Mouse (Mus musculus) ES-E14 (cell line): ENCODE measurements around the gene Elf1. TPM values are rescaled to one million over a fixed set of nuclear protein-coding genes. Genes with fewer than 3 reads are reported as not detected.

Experiments
- DNase-seq: peaks from one replicate; pipeline ENCODE4 v3.0.0-alpha.2; 2013; ENCODE audit warnings: low read depth, low spot score
- H3K27ac ChIP-seq: 2 replicates; pipeline ENCODE4 v1.5.1; 2012; ENCODE audit warnings: low read depth, mild to moderate bottlenecking, low read length, moderate library complexity, mixed read lengths; ENCODE audit not compliant: poor library complexity, insufficient read depth, severe bottlenecking
- H3K36me3 ChIP-seq: 2 replicates; pipeline ENCODE4 v1.6.1; 2012; ENCODE audit warnings: mild to moderate bottlenecking, low read length, moderate library complexity, mixed read lengths; ENCODE audit not compliant: control insufficient read depth, poor library complexity, insufficient read depth, severe bottlenecking
- H3K4me1 ChIP-seq, 2 experiments: fragments of 150-350 bp in 1 of 2; sonication (generic) in 1 of 2; 2 replicates each; pipeline ENCODE4 v1.6.1; 2012; ENCODE audit warnings: low read length in 2 of 2, mild to moderate bottlenecking in 1 of 2, mixed read lengths in 1 of 2; ENCODE audit not compliant: control insufficient read depth in 2 of 2, insufficient read depth in 2 of 2, poor library complexity in 1 of 2
- H3K4me3 ChIP-seq, 2 experiments: fragments of 150-350 bp in 1 of 2; sonication (generic) in 1 of 2; 2 replicates each; pipeline ENCODE4 v1.5.1; 2012; ENCODE audit warnings: low read length in 2 of 2, low read depth in 1 of 2, mild to moderate bottlenecking in 1 of 2, mixed read lengths in 1 of 2; ENCODE audit not compliant: insufficient read depth in 1 of 2, poor library complexity in 1 of 2, severe bottlenecking in 1 of 2
- H3K9ac ChIP-seq: 2 replicates; pipeline ENCODE4 v1.6.1; 2012; ENCODE audit warnings: low read depth, mild to moderate bottlenecking, low read length, mixed read lengths; ENCODE audit not compliant: poor library complexity, insufficient read depth, severe bottlenecking
- H3K9me3 ChIP-seq: fragments of 150-350 bp; sonication (generic); 2 replicates; pipeline ENCODE4 v1.6.1; 2012; ENCODE audit warnings: low read depth, mild to moderate bottlenecking, low read length; ENCODE audit not compliant: control insufficient read depth, insufficient read depth
- CHD2 ChIP-seq: IDR thresholded peaks from 2 replicates; pipeline ENCODE4 v1.6.1; 2014; ENCODE audit warnings: mild to moderate bottlenecking, low read depth, low read length, inconsistent platforms
- HCFC1 ChIP-seq: IDR thresholded peaks from 2 replicates; pipeline ENCODE4 v1.6.1; 2012; ENCODE audit warnings: low read length, inconsistent platforms, borderline replicate concordance; ENCODE audit not compliant: insufficient read depth
- MAFK ChIP-seq: IDR thresholded peaks from 2 replicates; pipeline ENCODE4 v1.6.1; 2014; ENCODE audit warnings: mild to moderate bottlenecking, low read depth, low read length, inconsistent platforms; ENCODE audit not compliant: insufficient read depth
- ZC3H11A ChIP-seq: IDR thresholded peaks from 2 replicates; pipeline ENCODE4 v1.6.1; 2012; ENCODE audit warnings: low read depth, mild to moderate bottlenecking, inconsistent platforms, low read length, borderline replicate concordance
- ZNF384 ChIP-seq: IDR thresholded peaks from 2 replicates; pipeline ENCODE4 v1.6.1; 2012; ENCODE audit warnings: low read depth, low read length, inconsistent platforms
- in situ Hi-C, 2 experiments: fragments of 600-800 bp; cut with MboI; formaldehyde crosslinking; loops; one replicate each; pipeline ENCODE4 v1.15.1; 2025; ENCODE audit warnings: low sequenced_read_pairs in 2 of 2, inconsistent platforms in 1 of 2; ENCODE audit not compliant: unreplicated experiment in 2 of 2
- total RNA-seq: library from RNA; depleted of rRNA; stranded (reverse); fragments of 300-350 nt; gene quantifications from 2 replicates; pipeline ENCODE4 v1.2.3, GENCODE M21; 2012

Gene Elf1
- total RNA-seq, 1 experiment = 4.4 TPM

DNA sequence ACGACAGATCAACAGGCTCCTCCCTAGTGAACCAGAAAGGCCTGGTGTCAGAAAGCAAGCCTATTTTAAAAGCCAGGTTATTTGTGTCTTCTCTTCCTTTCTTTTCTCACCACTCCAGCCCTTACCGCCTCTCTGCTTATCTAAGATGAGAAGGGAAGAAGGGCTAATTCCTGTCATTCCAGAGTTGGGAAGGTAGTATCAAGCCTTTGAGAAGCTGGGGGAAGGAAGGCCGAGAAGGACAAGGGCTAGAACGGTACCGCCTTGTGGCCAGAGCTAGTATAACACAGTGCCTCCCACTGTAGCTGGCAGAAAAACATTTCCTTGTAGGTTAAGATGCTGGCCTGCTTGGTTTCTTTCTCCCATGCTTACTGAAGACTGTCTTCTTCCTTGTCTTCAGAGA, 81.8 kb downstream of the Elf1 start:
- H3K4me3 ChIP-seq = no peak overlapping the region
- H3K36me3 ChIP-seq = no peaks in the 10 kb centered on the region
- in situ Hi-C loops = no loop called here
- no peaks in the 10 kb centered on the region for H3K9me3 ChIP-seq
- H3K4me1 ChIP-seq = no peaks in the 10 kb centered on the region
- TF ChIP-seq ZC3H11A = 0 out of 2 replicates have a peak, but pooled peaks have one; percentile 44
- TF ChIP-seq HCFC1 = no peak
- no peak for TF ChIP-seq CHD2
- no peak for TF ChIP-seq MAFK
- peak; percentile 79 for DNase-seq
- no peak overlapping the region for H3K9ac ChIP-seq
- H3K27ac ChIP-seq = no peak overlapping the region

DNA sequence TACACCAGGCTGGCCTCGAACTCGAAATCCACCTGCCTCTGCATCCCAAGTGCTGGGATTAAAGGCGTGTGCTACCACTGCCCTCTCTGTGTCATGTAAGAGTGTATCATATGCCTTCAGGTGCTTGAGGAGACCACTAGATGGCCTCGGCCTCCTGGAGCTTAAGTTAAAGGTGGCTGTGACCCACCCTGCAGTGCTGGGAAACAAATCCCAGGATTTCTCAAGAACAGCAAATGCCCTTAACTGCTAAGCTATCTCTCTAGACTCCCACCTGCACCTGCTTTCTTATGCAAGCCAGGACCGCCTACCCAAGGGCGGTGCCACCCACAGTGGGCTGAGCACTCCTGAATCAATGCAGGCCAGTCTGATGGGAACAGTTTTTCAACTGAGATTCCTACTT, 83.8 kb downstream of the Elf1 start:
- Histone ChIP-seq H3K9ac (no peak overlapping the region), H3K4me1 (no peaks in the 10 kb centered on the region), H3K4me3 (no peak overlapping the region), H3K36me3 (no peaks in the 10 kb centered on the region), H3K9me3 (no peaks in the 10 kb centered on the region), H3K27ac (no peak overlapping the region)
- TF ChIP-seq MAFK = no peak
- TF ChIP-seq CHD2 = no peak
- no peak for TF ChIP-seq HCFC1
- no peak for TF ChIP-seq ZNF384
- no peak for TF ChIP-seq ZC3H11A
- in situ Hi-C loops = no loop called here
- DNase-seq = peak; percentile 76

DNA sequence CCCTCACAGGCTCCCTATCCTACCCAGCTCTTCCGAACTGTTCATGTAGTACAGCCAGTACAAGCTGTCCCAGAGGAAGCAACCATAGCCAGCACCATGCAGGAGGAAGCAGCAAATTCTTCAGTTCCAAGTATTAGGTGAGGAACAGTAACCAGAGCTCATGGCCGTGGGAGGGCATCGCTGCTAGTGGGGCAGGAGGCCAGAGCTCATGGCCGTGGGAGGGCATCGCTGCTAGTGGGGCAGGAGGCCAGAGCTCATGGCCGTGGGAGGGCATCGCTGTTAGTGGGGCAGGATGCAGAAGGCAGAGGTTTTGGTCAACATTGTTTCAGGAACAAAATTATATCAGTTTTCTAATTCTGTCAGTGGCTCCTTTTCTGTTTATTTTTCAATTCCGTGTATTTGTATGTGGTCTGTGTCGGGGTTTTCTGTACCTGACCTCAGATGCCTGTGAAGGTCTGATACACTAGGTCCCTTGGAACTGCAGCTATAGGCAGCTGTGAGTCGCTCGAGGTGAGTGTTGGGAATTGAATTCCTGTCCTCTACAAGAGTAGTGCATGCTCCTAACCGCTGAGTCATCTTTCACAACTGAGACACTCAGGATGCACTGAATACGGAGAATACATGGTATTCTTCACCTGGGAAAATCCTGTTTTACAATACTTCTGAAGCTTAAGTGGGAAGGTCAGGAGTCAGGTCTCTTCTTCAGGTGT, 92.6 kb downstream of the Elf1 start:
- no peaks in the 10 kb centered on the region for H3K36me3 ChIP-seq
- H3K9ac ChIP-seq = no peak overlapping the region
- no peak overlapping the region for H3K27ac ChIP-seq
- 0 out of 4 replicates have a peak, but pooled peaks cover 0 to 4% of the 10 kb centered on the region in 2 experiments for H3K4me1 ChIP-seq
- DNase-seq = no peak
- H3K9me3 ChIP-seq = no peaks in the 10 kb centered on the region
- in situ Hi-C loops = no loop called here
- TF ChIP-seq CHD2 = no peak
- no peak for TF ChIP-seq ZC3H11A
- no peak for TF ChIP-seq HCFC1
- no peak for TF ChIP-seq MAFK
- TF ChIP-seq ZNF384 = no peak
- no peak overlapping the region for H3K4me3 ChIP-seq

DNA sequence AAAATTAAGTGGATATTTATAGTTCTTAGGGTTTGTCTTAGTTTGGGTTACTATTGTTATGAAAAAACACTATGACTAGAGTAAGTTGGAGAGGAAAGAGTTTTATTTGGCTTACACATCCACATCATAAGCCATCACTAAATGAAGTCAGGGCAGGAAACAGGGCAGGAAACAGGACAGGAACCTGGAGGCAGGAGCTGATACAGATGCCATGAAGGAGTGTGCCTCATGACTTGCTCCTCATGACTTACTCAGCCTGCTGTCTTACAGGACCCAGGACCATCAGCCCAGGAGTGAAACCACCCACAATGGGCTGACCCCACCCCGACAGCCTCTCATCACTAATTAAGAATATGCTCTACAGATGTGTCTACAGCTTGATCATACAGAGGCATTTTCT, 93.4 kb downstream of the Elf1 start:
- Histone ChIP-seq H3K27ac (no peak overlapping the region), H3K9ac (no peak overlapping the region), H3K9me3 (no peaks in the 10 kb centered on the region), H3K36me3 (no peaks in the 10 kb centered on the region), H3K4me1 (0 out of 4 replicates have a peak, but pooled peaks cover 0 to 4% of the 10 kb centered on the region in 2 experiments), H3K4me3 (no peak overlapping the region)
- no peak for DNase-seq
- in situ Hi-C loops = no loop called here
- TF ChIP-seq CHD2 = no peak
